Mouse (Mus musculus) neural tube, embryonic 11.5 days (tissue): ENCODE measurements at regions not wholly inside any gene's neighbourhood (a gene's known extent, or its start where the extent isn't known, plus 50 kb on each side); places are given as distances from the start of the nearest gene placed in this dataset.
"Not testable (repeated sequence)": the region's sequence is repeated elsewhere in the genome, so short reads cannot be mapped to it uniquely, and the experiment has no call there.

ENCODE experiments used
- ATAC-seq: fragments of 200-750 bp; cut with Nextera tagmentation; 2 replicates; pipeline ENCODE4 v1.8.0; 2017; ENCODE audit warnings: moderate number of reproducible peaks, mild to moderate bottlenecking, moderate TSS enrichment, moderate library complexity; ENCODE audit not compliant: insufficient read depth, low FRiP score, low TSS enrichment
- DNase-seq: peaks from one replicate; pipeline ENCODE4 v3.0.0-alpha.2; 2015; ENCODE audit warnings: low spot score
- H3K27ac ChIP-seq: fragments of 300-500 bp; sonication (generic); 2 replicates; pipeline ENCODE4 v1.5.1; 2014; ENCODE audit warnings: low read depth, mild to moderate bottlenecking, low read length
- H3K27me3 ChIP-seq: fragments of 300-500 bp; sonication (generic); 2 replicates; pipeline ENCODE4 v1.6.1; 2014; ENCODE audit warnings: mild to moderate bottlenecking, low read length, mixed read lengths; ENCODE audit not compliant: control insufficient read depth, insufficient read depth
- H3K36me3 ChIP-seq: fragments of 300-500 bp; sonication (generic); 2 replicates; pipeline ENCODE4 v1.6.1; 2014; ENCODE audit warnings: mild to moderate bottlenecking, low read length, moderate library complexity, mixed read lengths; ENCODE audit not compliant: control insufficient read depth, insufficient read depth
- H3K4me1 ChIP-seq: fragments of 300-500 bp; sonication (generic); 2 replicates; pipeline ENCODE4 v1.6.1; 2014; ENCODE audit warnings: low read length, mixed read lengths; ENCODE audit not compliant: control insufficient read depth, insufficient read depth
- H3K4me2 ChIP-seq: fragments of 300-500 bp; sonication (generic); 2 replicates; pipeline ENCODE4 v1.6.1; 2014; ENCODE audit warnings: low read depth, mild to moderate bottlenecking, moderate library complexity
- H3K4me3 ChIP-seq: fragments of 300-500 bp; sonication (generic); 2 replicates; pipeline ENCODE4 v1.5.1; 2014; ENCODE audit warnings: low read depth, low read length
- H3K9ac ChIP-seq: fragments of 300-500 bp; sonication (generic); 2 replicates; pipeline ENCODE4 v1.6.1; 2014; ENCODE audit warnings: mild to moderate bottlenecking, low read length
- H3K9me3 ChIP-seq: fragments of 300-500 bp; sonication (generic); 2 replicates; pipeline ENCODE4 v1.6.1; 2016; ENCODE audit warnings: low read length; ENCODE audit not compliant: control insufficient read depth
- WGBS: fragments of 180-500 bp; shearing (Covaris S2); extraction: QIAGEN DNeasy Blood & Tissue Kit; methylation state at CpG from one replicate; pipeline ENCODE4 v1.1.7; 2014; 5-methylcytosine and 5-hydroxymethylcytosine counted together

DNA sequence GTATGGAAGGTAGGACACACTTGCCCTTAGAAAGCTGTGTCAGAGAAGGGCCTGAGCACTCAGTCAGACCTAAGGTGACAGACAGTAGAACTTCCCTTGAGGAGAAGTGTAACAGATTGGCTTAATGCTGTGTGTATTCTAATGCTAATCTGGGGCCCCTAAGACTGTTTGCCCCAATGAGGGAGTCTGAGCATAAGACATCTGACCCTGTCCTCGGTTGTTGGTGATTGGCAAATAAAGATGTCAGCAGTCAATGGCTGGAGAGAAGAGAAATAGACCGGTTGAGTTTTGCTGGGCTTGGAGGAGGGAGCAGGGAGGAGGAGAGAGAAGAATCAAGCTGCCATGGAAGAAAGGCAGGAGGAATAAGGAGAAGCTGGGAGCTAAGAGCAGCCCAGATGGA, 147.0 kb upstream of the Rxfp2 start:
- ATAC-seq (peak; percentile 62), DNase-seq (no peak)
- Histone ChIP-seq H3K4me1 (peaks cover 5% of the 10 kb centered on the region; the same call in 1 of the 2 replicates), H3K4me3 (no peak overlapping the region), H3K9ac (no peak overlapping the region), H3K36me3 (no peaks in the 10 kb centered on the region), H3K27me3 (no peaks in the 10 kb centered on the region), H3K9me3 (no peaks in the 10 kb centered on the region), H3K27ac (no peak overlapping the region), H3K4me2 (no peak overlapping the region)
- WGBS, result 16% methylated on average over 2 of the region's 2 CpGs

DNA sequence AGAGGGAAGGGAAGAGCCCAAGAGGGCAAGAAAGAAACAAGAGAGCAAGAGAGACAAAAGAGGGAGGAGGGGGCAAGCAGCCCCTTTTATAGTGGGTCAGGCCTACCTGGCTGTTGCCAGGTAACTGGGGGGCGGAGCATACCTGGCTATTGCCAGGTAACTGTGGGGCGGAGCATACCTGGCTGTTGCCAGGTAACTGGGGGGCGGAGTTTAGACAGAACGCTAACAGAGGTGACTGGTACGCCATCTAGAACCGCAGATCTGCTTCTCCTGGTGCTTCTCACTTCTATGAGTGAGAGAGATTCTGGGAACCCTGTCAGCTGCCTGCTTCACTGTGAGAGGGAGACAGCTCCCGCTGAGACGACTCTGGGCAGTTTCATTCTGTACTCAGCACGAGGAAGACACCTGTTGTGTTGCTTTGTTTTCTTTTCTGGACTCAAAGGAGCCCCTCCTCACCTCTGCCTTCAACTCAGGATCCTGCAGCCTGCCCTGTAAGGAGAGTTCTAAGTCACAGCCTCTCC, 144.9 kb upstream of the Rxfp2 start:
- Histone ChIP-seq H3K9ac (no peak overlapping the region), H3K4me1 (peaks cover 5% of the 10 kb centered on the region; the same call in 1 of the 2 replicates), H3K36me3 (no peaks in the 10 kb centered on the region), H3K4me2 (no peak overlapping the region), H3K9me3 (no peaks in the 10 kb centered on the region), H3K4me3 (no peak overlapping the region), H3K27me3 (no peaks in the 10 kb centered on the region), H3K27ac (no peak overlapping the region)
- WGBS, result 29% methylated on average over 9 of the region's 9 CpGs
- ATAC-seq (no peak), DNase-seq (no peak)

- DNase-seq, result no peak
- H3K36me3 ChIP-seq, result no peaks in the 10 kb centered on the region
- no peak overlapping the region for H3K4me2 ChIP-seq
- H3K27ac ChIP-seq, result no peak overlapping the region
- no peak overlapping the region for H3K9ac ChIP-seq
- H3K4me3 ChIP-seq, result no peak overlapping the region
- 93% methylated on average over 2 of the region's 2 CpGs for WGBS
- no peaks in the 10 kb centered on the region for H3K27me3 ChIP-seq
- ATAC-seq, result no peak
- 0 out of 2 replicates have a peak, but pooled peaks cover 5% of the 10 kb centered on the region for H3K4me1 ChIP-seq
- no peaks in the 10 kb centered on the region for H3K9me3 ChIP-seq
Observed at GRCm38 (mm10) chr5:149874342-149874741, 144.1 kb upstream of the Rxfp2 start.

- not testable (repeated sequence) for H3K4me2 ChIP-seq
Observed at GRCm38 (mm10) chr5:149892453-149892852, 126.0 kb upstream of the Rxfp2 start.

DNA sequence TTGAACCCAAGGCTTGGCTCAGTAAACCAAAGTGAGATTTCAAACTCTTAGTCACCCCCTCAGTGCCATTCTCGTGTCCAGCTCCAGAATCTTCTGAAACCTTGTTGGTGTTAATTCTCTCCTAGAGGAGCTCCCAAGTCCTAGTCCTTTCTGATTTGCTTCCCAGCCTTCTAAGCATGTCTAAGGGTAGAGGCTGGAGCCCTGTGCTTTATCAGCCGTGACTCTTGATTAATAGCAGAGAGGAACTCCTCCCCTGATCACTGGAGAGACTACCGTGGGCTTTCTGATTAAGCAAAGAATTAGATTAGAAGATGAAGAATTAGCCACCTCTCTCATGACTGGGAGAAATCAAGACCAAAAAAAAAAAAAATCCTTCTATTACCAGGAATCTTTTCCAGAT, 111.5 kb upstream of the Rxfp2 start:
- Histone ChIP-seq H3K9me3 (no peaks in the 10 kb centered on the region), H3K4me2 (no peak overlapping the region), H3K4me3 (no peak overlapping the region), H3K36me3 (no peaks in the 10 kb centered on the region), H3K27me3 (no peaks in the 10 kb centered on the region), H3K4me1 (peaks cover 14% of the 10 kb centered on the region), H3K9ac (no peak overlapping the region), H3K27ac (no peak overlapping the region)
- ATAC-seq, result no peak
- DNase-seq, result no peak
- 68% methylated on average over 3 of the region's 3 CpGs for WGBS

More at GRCm38 (mm10) chr5:149892453-149892852, 126.0 kb upstream of the Rxfp2 start:
- H3K27ac ChIP-seq, H3K27me3 ChIP-seq, H3K4me1 ChIP-seq, H3K36me3 ChIP-seq, H3K9me3 ChIP-seq, H3K9ac ChIP-seq, H3K4me3 ChIP-seq, DNase-seq, ATAC-seq: not testable (repeated sequence)

DNA sequence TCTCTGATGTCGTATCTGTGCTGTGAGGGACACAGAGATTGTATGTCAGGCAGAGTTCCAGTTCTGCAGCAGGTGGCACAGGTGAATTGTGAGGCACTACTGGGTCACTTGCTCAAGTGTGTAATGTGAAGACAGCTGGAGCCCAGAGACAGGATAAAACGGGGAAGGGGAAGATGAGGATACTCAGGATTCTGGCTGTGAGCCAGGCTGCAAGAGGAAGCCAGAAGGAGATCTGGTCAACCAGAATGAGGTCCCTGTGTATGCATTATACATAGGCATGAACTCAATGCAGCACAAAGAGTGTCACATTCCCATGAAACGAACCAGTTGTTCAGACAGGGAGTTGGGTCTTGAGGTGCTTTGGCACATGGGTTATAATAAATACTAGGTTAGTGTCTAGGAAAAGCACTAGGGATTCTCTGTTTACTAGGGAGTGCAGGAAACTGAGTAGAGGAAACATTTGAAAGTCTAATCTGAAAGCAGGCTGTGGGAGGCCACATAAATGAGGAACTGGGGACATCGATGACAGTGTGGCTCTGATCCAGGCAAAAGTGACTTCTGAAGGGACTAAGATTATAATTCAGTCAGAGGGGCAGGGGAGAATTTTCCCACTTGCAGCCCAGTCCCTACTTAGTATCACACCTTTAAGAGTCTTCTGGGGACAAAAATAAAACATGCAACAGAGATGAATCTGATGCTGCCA, 109.9 kb upstream of the Rxfp2 start:
- no peak for DNase-seq
- WGBS, result 70% methylated on average over 4 of the region's 4 CpGs
- ATAC-seq, result no peak

DNA sequence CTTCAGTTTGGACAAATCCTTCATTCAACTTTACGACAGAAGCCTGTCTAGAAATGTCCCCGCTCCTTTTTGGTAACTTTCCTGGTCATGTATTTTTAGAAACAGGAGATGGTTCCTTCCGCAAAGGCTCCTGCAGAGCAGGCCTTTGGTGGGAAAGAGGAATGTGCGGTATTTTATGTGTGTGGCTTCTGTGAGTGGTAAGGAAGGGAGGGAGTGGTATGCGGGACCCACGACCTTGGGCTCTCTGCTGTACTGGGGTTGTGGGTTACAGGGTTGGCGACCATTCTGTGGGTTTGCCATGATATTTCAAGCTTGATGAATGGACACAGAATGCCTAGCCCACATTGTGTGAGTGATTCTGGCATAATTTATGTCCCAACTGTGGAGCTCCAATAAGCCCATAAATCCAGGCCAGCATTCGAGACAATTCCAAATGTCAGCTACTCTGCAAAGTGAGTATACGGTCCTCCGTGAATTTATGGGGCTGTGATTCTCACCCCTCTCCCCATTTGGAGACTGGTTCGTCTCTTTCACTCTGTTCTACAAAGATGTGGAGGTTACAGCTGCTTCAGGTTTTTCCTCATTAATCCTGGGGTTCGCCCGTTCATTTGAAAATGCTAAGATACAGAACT, 109.3 kb upstream of the Rxfp2 start:
- Histone ChIP-seq H3K4me1 (peaks cover 14% of the 10 kb centered on the region), H3K27ac (peak overlapping the region; percentile 31; the same call in 1 of the 2 replicates), H3K9me3 (no peaks in the 10 kb centered on the region), H3K27me3 (no peaks in the 10 kb centered on the region), H3K4me3 (no peak overlapping the region), H3K36me3 (no peaks in the 10 kb centered on the region), H3K9ac (no peak overlapping the region), H3K4me2 (no peak overlapping the region)
- DNase-seq (no peak), ATAC-seq (peak; percentile 72)
- WGBS, result 29% methylated on average over 13 of the region's 13 CpGs

More for the DNA sequence above, 109.9 kb upstream of the Rxfp2 start:
- Histone ChIP-seq H3K4me3 (no peak overlapping the region), H3K9ac (no peak overlapping the region), H3K4me2 (no peak overlapping the region), H3K9me3 (no peaks in the 10 kb centered on the region), H3K27me3 (no peaks in the 10 kb centered on the region), H3K4me1 (peaks cover 14% of the 10 kb centered on the region), H3K27ac (no peak overlapping the region), H3K36me3 (no peaks in the 10 kb centered on the region)

DNA sequence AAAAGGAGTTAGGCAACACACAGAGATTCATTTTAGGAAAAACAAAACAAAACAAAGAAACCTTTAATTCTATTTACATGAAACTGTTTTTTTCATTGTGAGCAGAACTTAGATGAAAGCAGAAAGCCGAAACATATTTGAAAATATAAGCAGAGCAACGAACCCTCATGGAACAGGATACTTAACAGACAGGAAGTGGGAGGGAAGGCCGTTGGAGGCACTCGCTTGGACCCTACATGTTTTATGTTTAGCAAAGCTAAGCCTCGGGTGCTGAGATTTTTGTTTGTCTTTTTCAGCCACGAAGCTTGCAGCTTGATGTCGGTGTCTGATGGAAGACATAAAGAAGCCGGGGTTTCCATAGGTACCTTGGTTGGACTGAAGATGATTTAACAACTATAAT, 108.5 kb upstream of the Rxfp2 start:
- no peak overlapping the region for H3K4me2 ChIP-seq
- WGBS, result 67% methylated on average over 8 of the region's 8 CpGs

DNA sequence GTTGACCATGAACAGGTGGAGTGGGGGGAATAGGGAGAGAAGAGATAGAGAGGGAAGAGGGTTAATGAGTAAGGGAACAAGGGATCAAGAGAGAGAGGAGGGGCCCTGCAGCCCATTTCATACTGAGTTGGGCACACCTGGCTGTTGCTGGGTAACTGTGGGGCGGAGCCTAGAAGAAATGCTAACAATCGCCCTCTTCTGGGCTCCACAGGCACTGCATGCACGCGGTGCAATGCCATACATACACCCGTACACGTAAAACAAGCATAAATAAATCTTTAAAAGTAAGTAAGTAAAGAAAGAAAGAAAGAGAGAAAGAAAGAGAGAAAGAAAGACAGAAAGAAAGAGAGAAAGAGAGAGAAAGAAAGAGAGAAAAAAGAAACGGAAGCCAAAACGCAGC, 106.5 kb upstream of the Rxfp2 start:
- ATAC-seq (no peak), DNase-seq (no peak)
- Histone ChIP-seq H3K36me3 (no peaks in the 10 kb centered on the region), H3K9ac (no peak overlapping the region), H3K4me1 (peaks cover 14% of the 10 kb centered on the region), H3K4me2 (no peak overlapping the region), H3K27me3 (no peaks in the 10 kb centered on the region), H3K9me3 (no peaks in the 10 kb centered on the region), H3K4me3 (no peak overlapping the region), H3K27ac (no peak overlapping the region)
- 87% methylated on average over 8 of the region's 8 CpGs for WGBS

More for the DNA sequence above, 108.5 kb upstream of the Rxfp2 start:
- ATAC-seq (no peak), DNase-seq (no peak)
- Histone ChIP-seq H3K9ac (no peak overlapping the region), H3K27me3 (no peaks in the 10 kb centered on the region), H3K36me3 (no peaks in the 10 kb centered on the region), H3K27ac (no peak overlapping the region), H3K4me1 (peaks cover 14% of the 10 kb centered on the region), H3K9me3 (no peaks in the 10 kb centered on the region), H3K4me3 (no peak overlapping the region)
